Mouse (Mus musculus): ENCODE measurements at regions not wholly inside any gene's neighbourhood (a gene's known extent, or its start where the extent isn't known, plus 50 kb on each side); places are given as distances from the start of the nearest gene placed in this dataset.

- TF ChIP-seq CTCF (IDR thresholded peaks at IDR 0.05; ENCODE audit: low read depth) (no peak), EP300 (optimal IDR thresholded peaks at IDR 0.05) (no peak)
Measured at GRCm38 (mm10) chr13:37569051-37569450, 209.1 kb upstream of the Rreb1 start.

All from stomach, postnatal 0 days (tissue).